Mouse (Mus musculus) erythroid progenitor cell, adult 5-6 weeks (primary cell): ENCODE measurements around the gene Rnf123. TPM values are rescaled to one million over a fixed set of nuclear protein-coding genes. Genes with fewer than 3 reads are reported as not detected.
A peak's percentile ranks its signal among the peaks of the same experiment; 100 is the strongest.

Source experiments
- ATAC-seq: replicated peaks from 2 replicates; pipeline ENCODE4 v1.8.0; 2016; ENCODE audit warnings: moderate number of reproducible peaks, mild to moderate bottlenecking, moderate TSS enrichment, inconsistent platforms; ENCODE audit not compliant: poor library complexity, low FRiP score, severe bottlenecking
- total RNA-seq, 2 experiments: library from RNA; stranded (forward) in 1 of 2; stranded (reverse) in 1 of 2; fragments of 150-400 nt in 1 of 2; fragments of 186-747, 209-891 nt in 1 of 2; gene quantifications; 2 replicates each; pipeline versions ENCODE4 v1.2.3 to v1.2.4; 2015 to 2017; ENCODE audit warnings: low replicate concordance in 2 of 2

Gene Rnf123
- total RNA-seq, 2 experiments from 2014 or later = 970 to 1,464 TPM

- no peak for ATAC-seq
These were observed 22.9 kb upstream of the Rnf123 start for GRCm38 (mm10) chr9:108106090-108106489.

- ATAC-seq = no peak
These were observed 22.4 kb upstream of the Rnf123 start for GRCm38 (mm10) chr9:108105549-108105863.

GRCm38 (mm10) chr9:108104766-108105548, 21.8 kb upstream of the Rnf123 start:
- peak; percentile 37 for ATAC-seq

- no peak for ATAC-seq
These were observed 16.5 kb upstream of the Rnf123 start for GRCm38 (mm10) chr9:108099619-108100018.

GRCm38 (mm10) chr9:108095949-108096712, 13.0 kb upstream of the Rnf123 start:
- ATAC-seq = peak; percentile 21; the same call in 1 of the 2 replicates

GRCm38 (mm10) chr9:108095518-108095917, 12.4 kb upstream of the Rnf123 start:
- ATAC-seq = peak; percentile 47

GRCm38 (mm10) chr9:108094998-108095411, 11.9 kb upstream of the Rnf123 start:
- peak; percentile 76 for ATAC-seq

GRCm38 (mm10) chr9:108094184-108094941, 11.2 kb upstream of the Rnf123 start, which contains the start of gene Apeh:
Gene Apeh, minus strand, starts transcription at chr9:108094606.
- ATAC-seq = peak; percentile 70

- ATAC-seq = no peak
These were observed 10.4 kb upstream of the Rnf123 start for GRCm38 (mm10) chr9:108093586-108093985.

- no peak for ATAC-seq
These were observed 7.5 kb upstream of the Rnf123 start for GRCm38 (mm10) chr9:108090611-108091120.

GRCm38 (mm10) chr9:108085261-108085660, 2.1 kb upstream of the Rnf123 start:
- no peak for ATAC-seq

GRCm38 (mm10) chr9:108083561-108083960, 415 bp upstream of the Rnf123 start:
- ATAC-seq = peak; percentile 26

GRCm38 (mm10) chr9:108082549-108082948, 597 bp downstream of the Rnf123 start:
- ATAC-seq = peak; percentile 5

GRCm38 (mm10) chr9:108080168-108080567, 3.0 kb downstream of the Rnf123 start, which contains the start of gene Mst1:
Gene Mst1, plus strand, starts transcription at chr9:108080436.
- ATAC-seq = peak; percentile 70

GRCm38 (mm10) chr9:108073141-108073930, 9.8 kb downstream of the Rnf123 start:
- no peak for ATAC-seq

GRCm38 (mm10) chr9:108072481-108072924, 10.6 kb downstream of the Rnf123 start:
- ATAC-seq = no peak

GRCm38 (mm10) chr9:108071801-108072200, 11.3 kb downstream of the Rnf123 start:
- no peak for ATAC-seq

GRCm38 (mm10) chr9:108069529-108069928, 13.6 kb downstream of the Rnf123 start:
- no peak for ATAC-seq

GRCm38 (mm10) chr9:108069007-108069406, 14.1 kb downstream of the Rnf123 start:
- no peak for ATAC-seq
